Mouse (Mus musculus) neural tube, embryonic 11.5 days (tissue): ENCODE results near the gene Olfr1145. TPM values are rescaled to one million over a fixed set of nuclear protein-coding genes. Genes with fewer than 3 reads are reported as not detected.

Source experiments
- ATAC-seq: fragments of 200-750 bp; cut with Nextera tagmentation; 2 replicates; pipeline ENCODE4 v1.8.0; 2017; ENCODE audit warnings: moderate number of reproducible peaks, mild to moderate bottlenecking, moderate TSS enrichment, moderate library complexity; ENCODE audit not compliant: insufficient read depth, low FRiP score, low TSS enrichment
- DNase-seq: peaks from one replicate; pipeline ENCODE4 v3.0.0-alpha.2; 2015; ENCODE audit warnings: low spot score
- H3K27ac ChIP-seq: fragments of 300-500 bp; sonication (generic); 2 replicates; pipeline ENCODE4 v1.5.1; 2014; ENCODE audit warnings: low read depth, mild to moderate bottlenecking, low read length
- H3K27me3 ChIP-seq: fragments of 300-500 bp; sonication (generic); 2 replicates; pipeline ENCODE4 v1.6.1; 2014; ENCODE audit warnings: mild to moderate bottlenecking, low read length, mixed read lengths; ENCODE audit not compliant: control insufficient read depth, insufficient read depth
- H3K36me3 ChIP-seq: fragments of 300-500 bp; sonication (generic); 2 replicates; pipeline ENCODE4 v1.6.1; 2014; ENCODE audit warnings: mild to moderate bottlenecking, low read length, moderate library complexity, mixed read lengths; ENCODE audit not compliant: control insufficient read depth, insufficient read depth
- H3K4me1 ChIP-seq: fragments of 300-500 bp; sonication (generic); 2 replicates; pipeline ENCODE4 v1.6.1; 2014; ENCODE audit warnings: low read length, mixed read lengths; ENCODE audit not compliant: control insufficient read depth, insufficient read depth
- H3K4me2 ChIP-seq: fragments of 300-500 bp; sonication (generic); 2 replicates; pipeline ENCODE4 v1.6.1; 2014; ENCODE audit warnings: low read depth, mild to moderate bottlenecking, moderate library complexity
- H3K4me3 ChIP-seq: fragments of 300-500 bp; sonication (generic); 2 replicates; pipeline ENCODE4 v1.5.1; 2014; ENCODE audit warnings: low read depth, low read length
- H3K9ac ChIP-seq: fragments of 300-500 bp; sonication (generic); 2 replicates; pipeline ENCODE4 v1.6.1; 2014; ENCODE audit warnings: mild to moderate bottlenecking, low read length
- H3K9me3 ChIP-seq: fragments of 300-500 bp; sonication (generic); 2 replicates; pipeline ENCODE4 v1.6.1; 2016; ENCODE audit warnings: low read length; ENCODE audit not compliant: control insufficient read depth
- WGBS: fragments of 180-500 bp; shearing (Covaris S2); extraction: QIAGEN DNeasy Blood & Tissue Kit; methylation state at CpG from one replicate; pipeline ENCODE4 v1.1.7; 2014; 5-methylcytosine and 5-hydroxymethylcytosine counted together
- polyA plus RNA-seq: library from polyadenylated mRNA; unstranded; fragments of >200 nt; fragmentation: Nextera tagmentation; extraction: Ambion mirVana; gene quantifications from 2 replicates; pipeline ENCODE4 v1.2.1, GENCODE M21; 2014

Gene Olfr1145
- polyA plus RNA-seq: not detected in 2 replicates

DNA sequence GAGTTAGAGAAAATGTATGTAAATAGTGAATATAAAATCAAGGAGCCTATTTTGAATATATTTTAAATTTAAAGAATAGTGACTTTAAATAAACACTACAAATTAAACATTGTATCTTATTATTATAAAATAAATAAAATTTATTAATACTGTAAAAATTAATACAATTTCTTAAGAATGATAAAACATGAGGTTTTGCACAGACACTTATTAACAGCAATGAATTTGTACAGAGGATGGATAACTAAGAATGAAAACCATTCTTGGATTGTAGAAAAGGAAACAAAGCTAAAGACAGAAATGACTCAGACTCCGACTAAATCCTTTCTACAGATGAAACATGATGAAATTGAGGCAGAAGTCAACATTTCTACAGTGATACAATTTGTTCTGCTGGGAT is at the start of gene Olfr1145:
Olfr1145 (plus strand) TSS at position 301 of the 400 bp plus-strand sequence.
- H3K4me1 ChIP-seq: no peaks in the 10 kb centered on the region
- ATAC-seq (no peak), DNase-seq (no peak)
- no peaks in the 10 kb centered on the region for H3K27me3 ChIP-seq
- no peak within 1 kb of the TSS for H3K27ac ChIP-seq
- no peak within 1 kb of the TSS for H3K9ac ChIP-seq
- WGBS: 91% methylated on average over 1 of the region's 1 CpGs
- no peak within 1 kb of the TSS for H3K4me3 ChIP-seq
- H3K9me3 ChIP-seq: no peaks in the 10 kb centered on the region
- no peak within 1 kb of the TSS for H3K4me2 ChIP-seq
- H3K36me3 ChIP-seq: no peaks in the 10 kb centered on the region

DNA sequence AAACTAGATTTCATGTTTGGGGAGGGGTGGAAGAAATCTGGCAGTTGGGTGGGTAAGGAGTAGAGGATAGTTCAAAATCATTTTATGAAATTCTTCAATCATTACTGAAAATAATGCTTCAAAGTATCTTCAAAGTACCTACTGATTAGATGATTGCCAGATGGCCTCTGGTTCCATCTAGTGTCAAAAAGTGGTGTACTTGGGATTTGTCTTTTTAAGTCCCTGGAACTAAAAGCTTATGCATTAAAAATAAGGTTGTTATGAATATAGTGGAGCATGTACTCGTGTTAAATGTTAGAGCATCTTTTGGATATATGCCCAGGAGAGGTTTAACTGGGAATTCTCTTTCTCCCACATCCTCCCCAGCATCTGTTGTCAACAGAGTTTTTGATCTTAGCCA is 33.5 kb upstream of the Olfr1145 start:
- Histone ChIP-seq H3K4me1 (no peaks in the 10 kb centered on the region), H3K4me3 (no peak overlapping the region), H3K9me3 (no peaks in the 10 kb centered on the region), H3K27ac (no peak overlapping the region), H3K27me3 (no peaks in the 10 kb centered on the region), H3K36me3 (no peaks in the 10 kb centered on the region), H3K9ac (no peak overlapping the region), H3K4me2 (no peak overlapping the region)
- ATAC-seq (no peak), DNase-seq (no peak)
- WGBS: 46% methylated on average over 1 of the region's 1 CpGs

DNA sequence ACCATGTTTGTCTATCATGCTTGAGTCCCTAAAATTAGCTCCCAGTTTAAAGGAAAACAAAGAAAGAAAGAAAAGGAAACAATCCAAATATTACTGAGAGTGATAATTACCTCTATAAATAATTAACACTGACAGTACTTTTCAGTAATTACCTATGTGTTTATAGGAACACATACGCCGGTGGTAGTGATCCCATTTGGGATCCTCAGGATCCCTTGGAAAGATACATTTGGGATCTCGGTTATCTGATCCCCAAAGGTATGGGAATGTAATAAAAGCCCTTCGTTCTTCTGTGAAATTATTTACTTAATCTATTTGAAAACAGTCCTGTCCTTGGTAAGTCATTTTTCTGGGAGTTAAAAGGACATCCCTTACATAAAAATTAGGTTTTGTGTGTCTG is 30.4 kb upstream of the Olfr1145 start, which contains the start of gene Olfr152:
Olfr152 (plus strand) TSS at position 301 of the 400 bp plus-strand sequence.
- Histone ChIP-seq H3K27me3 (no peaks in the 10 kb centered on the region), H3K27ac (no peak within 1 kb of the TSS), H3K4me1 (no peaks in the 10 kb centered on the region), H3K9ac (no peak within 1 kb of the TSS), H3K4me2 (no peak within 1 kb of the TSS), H3K36me3 (no peaks in the 10 kb centered on the region), H3K4me3 (no peak within 1 kb of the TSS), H3K9me3 (no peaks in the 10 kb centered on the region)
- DNase-seq (no peak), ATAC-seq (no peak)
- WGBS: 88% methylated on average over 4 of the region's 4 CpGs

DNA sequence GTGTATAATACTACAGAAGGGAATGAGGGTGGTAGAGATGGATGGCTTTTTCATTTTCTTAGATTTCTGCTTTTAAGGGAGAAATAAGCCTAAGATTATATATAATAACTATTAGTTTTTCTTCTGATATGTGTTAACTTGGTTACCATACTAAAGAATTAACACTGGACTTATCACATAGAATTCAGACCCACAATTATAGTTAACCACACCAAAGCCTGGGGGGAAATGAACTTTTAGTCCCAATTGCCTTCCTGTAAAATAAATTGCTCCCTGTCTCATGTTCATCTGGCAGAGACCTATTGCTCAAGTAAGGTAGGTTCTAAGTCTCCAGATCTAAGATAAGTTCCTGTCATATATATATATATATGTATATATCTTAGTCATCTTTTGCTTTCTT is 9.3 kb upstream of the Olfr1145 start, which contains the start of gene Olfr1143:
Olfr1143 (plus strand) TSS at position 301 of the 400 bp plus-strand sequence.
- Histone ChIP-seq H3K9me3 (no peaks in the 10 kb centered on the region), H3K4me3 (no peak within 1 kb of the TSS), H3K27ac (no peak within 1 kb of the TSS), H3K4me1 (no peaks in the 10 kb centered on the region), H3K9ac (no peak within 1 kb of the TSS), H3K36me3 (no peaks in the 10 kb centered on the region), H3K4me2 (no peak within 1 kb of the TSS), H3K27me3 (no peaks in the 10 kb centered on the region)
- DNase-seq (no peak), ATAC-seq (no peak)

DNA sequence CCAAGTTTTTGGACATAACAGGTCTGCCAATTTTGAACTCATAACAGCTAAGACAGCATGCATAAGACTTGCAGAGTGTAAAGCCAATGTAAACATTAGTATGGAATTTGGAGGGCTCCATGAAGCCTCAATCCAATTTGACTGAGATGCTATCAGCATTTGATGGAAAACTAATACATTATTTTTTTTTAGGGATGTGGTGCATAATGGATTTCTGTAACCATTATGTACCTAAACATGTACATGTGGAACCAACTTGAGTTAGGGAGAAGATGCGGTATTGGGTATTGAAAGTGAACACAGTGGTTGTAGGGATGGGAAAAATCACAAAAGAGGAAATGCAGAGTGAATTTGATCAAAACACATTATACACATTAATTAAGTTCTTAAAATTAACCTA is 20.6 kb downstream of the Olfr1145 start, which contains the start of gene Olfr1148:
Olfr1148 (plus strand) TSS at position 301 of the 400 bp plus-strand sequence.
- WGBS: 87% methylated on average over 1 of the region's 1 CpGs
- Histone ChIP-seq H3K9me3 (no peaks in the 10 kb centered on the region), H3K27me3 (no peaks in the 10 kb centered on the region), H3K4me3 (no peak within 1 kb of the TSS), H3K27ac (no peak within 1 kb of the TSS), H3K4me1 (no peaks in the 10 kb centered on the region), H3K9ac (no peak within 1 kb of the TSS), H3K36me3 (no peaks in the 10 kb centered on the region), H3K4me2 (no peak within 1 kb of the TSS)
- ATAC-seq (no peak), DNase-seq (no peak)

DNA sequence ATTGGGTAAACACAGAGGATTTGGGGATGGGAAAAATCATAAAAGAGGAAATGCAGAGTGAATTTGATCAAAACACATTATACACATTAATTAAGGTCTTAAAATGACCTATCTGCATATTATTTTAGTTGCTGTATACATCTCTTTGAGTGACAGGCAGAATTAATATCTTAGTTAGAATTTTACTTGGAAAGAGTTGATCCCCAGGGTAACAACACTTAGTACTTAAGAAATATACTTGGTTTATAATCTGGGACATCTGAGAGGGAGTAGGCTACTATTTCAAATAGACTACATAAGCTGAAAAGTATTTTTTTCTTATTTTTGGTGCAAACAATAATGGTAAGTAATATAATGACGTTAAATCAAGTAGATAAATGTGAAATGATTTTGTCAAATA is 34.1 kb downstream of the Olfr1145 start, which contains the start of gene Olfr1150-ps1:
Olfr1150-ps1 (plus strand) TSS at position 301 of the 400 bp plus-strand sequence.
- H3K9me3 ChIP-seq: no peaks in the 10 kb centered on the region
- DNase-seq: no peak
- ATAC-seq: no peak
- H3K27ac ChIP-seq: no peak within 1 kb of the TSS
- no peak within 1 kb of the TSS for H3K4me3 ChIP-seq
- H3K9ac ChIP-seq: no peak within 1 kb of the TSS
- H3K27me3 ChIP-seq: no peaks in the 10 kb centered on the region
- no peaks in the 10 kb centered on the region for H3K36me3 ChIP-seq
- no peaks in the 10 kb centered on the region for H3K4me1 ChIP-seq
- H3K4me2 ChIP-seq: no peak within 1 kb of the TSS
- 78% methylated on average over 1 of the region's 1 CpGs for WGBS

DNA sequence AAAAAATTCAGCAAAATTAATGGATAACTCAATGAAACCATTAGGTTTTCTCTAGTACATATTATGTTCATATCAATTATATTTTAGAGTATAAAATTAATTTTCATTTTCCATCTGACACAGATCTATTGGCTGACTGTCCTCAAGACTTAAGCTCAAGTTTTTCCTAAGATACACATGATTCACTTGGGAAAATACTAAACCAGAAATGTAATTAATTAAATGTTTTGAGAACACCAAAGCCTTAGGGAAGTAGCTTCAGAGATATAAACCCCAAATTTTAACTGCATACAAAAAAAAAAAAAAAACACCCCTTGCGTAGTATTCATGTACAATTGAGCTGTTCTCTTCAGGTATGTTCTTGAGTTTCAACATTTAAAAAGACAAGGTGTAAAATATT is 45.9 kb downstream of the Olfr1145 start, which contains the start of gene Olfr1151:
Olfr1151 (plus strand) TSS at position 301 of the 400 bp plus-strand sequence.
- H3K9me3 ChIP-seq: no peaks in the 10 kb centered on the region
- ATAC-seq (no peak), DNase-seq (no peak)
- H3K27ac ChIP-seq: no peak within 1 kb of the TSS
- H3K27me3 ChIP-seq: no peaks in the 10 kb centered on the region
- H3K4me1 ChIP-seq: no peaks in the 10 kb centered on the region
- no peaks in the 10 kb centered on the region for H3K36me3 ChIP-seq
- no peak within 1 kb of the TSS for H3K4me2 ChIP-seq
- 90% methylated on average over 1 of the region's 1 CpGs for WGBS
- no peak within 1 kb of the TSS for H3K9ac ChIP-seq
- H3K4me3 ChIP-seq: no peak within 1 kb of the TSS

Other genes starting within 250 kb of the Olfr1145 start
- gene Olfr1129, start 235.9 kb upstream of the Olfr1145 start, polyA plus RNA-seq: not detected in 2 replicates
- not detected in 2 replicates for gene Olfr1130, start 203.6 kb upstream of the Olfr1145 start, polyA plus RNA-seq
- gene Olfr1131, start 182.7 kb upstream of the Olfr1145 start, polyA plus RNA-seq: not detected in 2 replicates
- not detected in 2 replicates for gene Olfr1132, start 172.3 kb upstream of the Olfr1145 start, polyA plus RNA-seq
- not detected in 2 replicates for gene Olfr1133, start 162.4 kb upstream of the Olfr1145 start, polyA plus RNA-seq
- not detected in 2 replicates for gene Olfr1134, start 151.4 kb upstream of the Olfr1145 start, polyA plus RNA-seq
- gene Olfr1135, start 136.2 kb upstream of the Olfr1145 start, polyA plus RNA-seq: not detected in 2 replicates
- gene Olfr1136, start 115.9 kb upstream of the Olfr1145 start, polyA plus RNA-seq: not detected in 2 replicates
- gene Olfr1137, start 96.6 kb upstream of the Olfr1145 start, polyA plus RNA-seq: not detected in 2 replicates
- not detected in 2 replicates for gene Olfr1138, start 69.8 kb upstream of the Olfr1145 start, polyA plus RNA-seq
- gene Olfr1140, start 66.1 kb upstream of the Olfr1145 start, polyA plus RNA-seq: not detected in 2 replicates
- not detected in 2 replicates for gene Olfr1141, start 55.8 kb upstream of the Olfr1145 start, polyA plus RNA-seq
- gene Olfr152, start 30.3 kb upstream of the Olfr1145 start, polyA plus RNA-seq: not detected in 2 replicates
- not detected in 2 replicates for gene Olfr1143, start 9.2 kb upstream of the Olfr1145 start, polyA plus RNA-seq
- not detected in 2 replicates for gene Olfr1148, start 20.7 kb downstream of the Olfr1145 start, polyA plus RNA-seq
- gene Olfr1150-ps1, start 34.2 kb downstream of the Olfr1145 start, polyA plus RNA-seq: not detected in 2 replicates
- not detected in 2 replicates for gene Olfr1151, start 46.0 kb downstream of the Olfr1145 start, polyA plus RNA-seq
- gene Olfr1152, start 56.7 kb downstream of the Olfr1145 start, polyA plus RNA-seq: not detected in 2 replicates
- not detected in 2 replicates for gene Olfr1153, start 85.1 kb downstream of the Olfr1145 start, polyA plus RNA-seq
- gene Olfr1154, start 95.3 kb downstream of the Olfr1145 start, polyA plus RNA-seq: not detected in 2 replicates
- gene Olfr1155, start 135.3 kb downstream of the Olfr1145 start, polyA plus RNA-seq: not detected in 2 replicates
- gene Olfr1156, start 143.3 kb downstream of the Olfr1145 start, polyA plus RNA-seq: not detected in 2 replicates
- not detected in 2 replicates for gene Olfr1157, start 158.5 kb downstream of the Olfr1145 start, polyA plus RNA-seq
- not detected in 2 replicates for gene Olfr74, start 164.8 kb downstream of the Olfr1145 start, polyA plus RNA-seq
- not detected in 2 replicates for gene Olfr1158, start 180.3 kb downstream of the Olfr1145 start, polyA plus RNA-seq
- not detected in 2 replicates for gene Olfr1160, start 198.4 kb downstream of the Olfr1145 start, polyA plus RNA-seq
- gene Olfr1161, start 213.0 kb downstream of the Olfr1145 start, polyA plus RNA-seq: not detected in 2 replicates
- not detected in 2 replicates for gene Olfr73, start 227.9 kb downstream of the Olfr1145 start, polyA plus RNA-seq
- not detected in 2 replicates for gene Olfr1162, start 241.3 kb downstream of the Olfr1145 start, polyA plus RNA-seq